Mouse (Mus musculus) heart, postnatal 36 days (tissue): ENCODE data around the gene Vmn2r16. TPM values are rescaled to one million over a fixed set of nuclear protein-coding genes. Genes with fewer than 3 reads are reported as not detected.

Experiments used
- DNase-seq, 2 experiments: peaks; one replicate each; pipeline ENCODE4 v3.0.0; 2021 to 2022
- intact Hi-C: fragments of 180-260 bp; cut with DNase I; formaldehyde crosslinking; loops from one replicate; pipeline ENCODE4 v1.15.1; 2025
- total RNA-seq, 2 experiments: library from RNA; stranded (reverse); gene quantifications; 2 replicates each; pipeline ENCODE4 v1.2.3; 2021

Vmn2r16 gene
- not detected for total RNA-seq

- DNase-seq: no peak
- intact Hi-C loops: no loop called here
Measured at GRCm38 (mm10) chr5:109329862-109330261, at the start of gene Vmn2r16. TSS of gene Vmn2r16 (plus strand) at chr5:109330162.

GRCm38 (mm10) chr5:109294655-109295054, 35.3 kb upstream of the Vmn2r16 start:
- no peak for DNase-seq
- intact Hi-C loops: no loop called here

- DNase-seq: no peak
- intact Hi-C loops: no loop called here
Measured at GRCm38 (mm10) chr5:109297544-109297943, 32.4 kb upstream of the Vmn2r16 start, which contains the start of gene Vmn2r15. TSS of gene Vmn2r15 (minus strand) at chr5:109297644.

- DNase-seq: no peak
- intact Hi-C loops: no loop called here
Measured at GRCm38 (mm10) chr5:109419388-109419787, 89.4 kb downstream of the Vmn2r16 start, which contains the start of gene Vmn2r17. TSS of gene Vmn2r17 (plus strand) at chr5:109419688.

Other genes with a start within 250 kb of the Vmn2r16 start
- gene Vmn2r12, start 232.2 kb upstream of the Vmn2r16 start, total RNA-seq: not detected
- gene Vmn2r13, start 138.0 kb upstream of the Vmn2r16 start, total RNA-seq: not detected
- not detected for gene Vmn2r14, start 105.5 kb upstream of the Vmn2r16 start, total RNA-seq
- gene Vmn2r15, start 32.5 kb upstream of the Vmn2r16 start, total RNA-seq: not detected
- gene Vmn2r17, start 89.5 kb downstream of the Vmn2r16 start, total RNA-seq: not detected
- gene Crlf2, start 228.8 kb downstream of the Vmn2r16 start, total RNA-seq: 1 to 10 TPM; 5.6 to 7.3 TPM